Mouse (Mus musculus): ENCODE results near the gene Nyap1. TPM values are rescaled to one million over a fixed set of nuclear protein-coding genes. Genes with fewer than 3 reads are reported as not detected.

The Nyap1 gene
- total RNA-seq, 2 experiments from 2014 or later = 78.5 to 83.4 TPM

DNA sequence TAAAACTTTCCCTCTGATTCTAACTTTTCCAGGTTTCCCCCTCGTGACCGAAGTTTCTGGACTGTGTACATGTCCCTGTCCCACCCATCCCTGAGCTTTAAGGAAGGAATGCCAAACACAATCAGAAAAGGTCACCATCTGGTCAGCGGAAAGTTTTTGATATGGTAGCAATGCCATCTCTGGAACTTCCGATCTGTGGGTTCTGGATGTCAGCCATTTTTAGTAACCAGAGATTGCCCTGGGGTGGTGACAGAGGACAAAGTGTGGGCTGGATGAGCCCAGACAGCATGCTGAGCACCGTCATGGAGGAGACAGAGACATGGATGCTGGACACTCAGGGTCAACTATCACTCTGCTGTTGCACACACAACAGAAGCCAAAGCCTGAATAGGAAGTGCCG, 22.3 kb downstream of the Nyap1 start:
- intact Hi-C loops (cut with DNase I) = no loop called here
- no peak for DNase-seq (ENCODE audit: low spot score in 2 of 2)

DNA sequence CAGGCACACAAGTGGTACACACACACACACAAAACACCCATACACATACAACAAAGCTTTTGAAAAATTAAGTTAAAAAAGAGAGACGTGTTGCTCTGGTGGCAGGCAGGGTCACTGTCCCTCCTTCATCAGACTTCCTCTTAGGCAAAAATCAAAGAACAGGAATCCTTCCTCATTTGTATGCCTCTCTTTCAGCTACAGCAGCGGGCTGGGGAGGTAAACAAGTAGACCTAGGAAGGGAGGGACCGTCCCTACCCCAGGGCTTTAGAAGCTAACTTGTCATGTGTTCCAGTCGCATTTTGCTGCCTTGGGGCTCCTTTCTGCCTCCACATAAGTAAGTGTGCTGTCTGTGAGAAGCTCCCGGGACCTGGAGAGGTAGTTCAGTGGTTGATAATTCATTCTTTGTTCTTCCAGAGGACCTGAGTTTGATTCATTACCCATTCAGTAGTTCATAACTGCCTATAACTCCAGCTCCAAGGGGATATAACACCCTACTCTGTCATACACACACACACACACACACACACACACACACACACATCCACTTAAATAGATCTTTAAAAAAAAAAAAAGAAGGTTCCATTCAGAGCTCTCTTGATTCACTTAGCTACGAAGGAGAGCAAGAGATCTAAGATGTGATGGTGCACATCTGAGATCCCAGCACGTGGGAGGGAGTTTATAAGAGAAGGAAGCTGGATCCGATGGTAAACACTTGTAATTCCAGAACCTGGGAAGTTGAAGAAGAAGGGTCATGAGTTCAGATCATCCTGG, 23.2 kb downstream of the Nyap1 start:
- no peak for DNase-seq (ENCODE audit: low spot score in 2 of 2)
- intact Hi-C loops (cut with DNase I) = no loop called here

DNA sequence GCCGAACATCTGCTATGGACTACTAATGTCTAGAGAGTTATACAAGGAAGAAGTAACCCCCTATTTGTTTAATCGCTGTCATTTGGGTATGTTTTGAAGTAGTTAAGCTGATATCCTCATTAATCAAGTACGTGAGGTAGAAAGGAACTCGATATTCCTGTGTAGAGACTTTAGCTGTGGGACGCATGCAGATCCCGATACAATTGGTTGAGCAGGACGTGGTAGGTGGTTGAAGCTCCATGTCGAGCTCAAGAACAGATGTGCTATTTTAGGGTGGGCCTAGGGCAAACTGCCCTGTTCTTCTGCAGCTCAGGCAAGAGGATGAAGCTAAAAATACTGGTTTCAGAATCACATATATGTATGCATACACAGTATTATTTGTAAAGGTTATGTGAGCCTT, 25.7 kb downstream of the Nyap1 start:
- intact Hi-C loops (cut with DNase I) = no loop called here
- no peak for DNase-seq (ENCODE audit: low spot score in 2 of 2)

DNA sequence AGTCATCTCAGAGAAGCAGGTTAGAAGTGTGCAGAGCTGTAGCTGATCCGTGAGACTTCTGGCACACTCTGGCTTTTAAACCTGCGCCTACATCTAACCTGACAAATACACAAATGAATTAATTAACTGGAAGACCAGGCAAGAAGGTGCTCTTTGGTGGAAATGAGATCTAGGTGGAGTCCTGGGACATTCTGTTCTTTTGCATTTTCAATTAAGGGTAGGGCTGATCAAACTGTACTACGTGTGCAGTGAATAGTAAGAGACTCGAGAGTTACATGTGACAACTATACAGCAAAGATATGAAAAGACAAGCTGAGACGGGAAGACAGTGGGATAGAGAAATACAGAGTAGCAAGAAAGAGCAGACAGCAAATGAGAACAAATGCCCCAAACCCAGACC, 28.0 kb downstream of the Nyap1 start:
- intact Hi-C loops (cut with DNase I) = no loop called here
- DNase-seq (ENCODE audit: low spot score in 2 of 2) = no peak

DNA sequence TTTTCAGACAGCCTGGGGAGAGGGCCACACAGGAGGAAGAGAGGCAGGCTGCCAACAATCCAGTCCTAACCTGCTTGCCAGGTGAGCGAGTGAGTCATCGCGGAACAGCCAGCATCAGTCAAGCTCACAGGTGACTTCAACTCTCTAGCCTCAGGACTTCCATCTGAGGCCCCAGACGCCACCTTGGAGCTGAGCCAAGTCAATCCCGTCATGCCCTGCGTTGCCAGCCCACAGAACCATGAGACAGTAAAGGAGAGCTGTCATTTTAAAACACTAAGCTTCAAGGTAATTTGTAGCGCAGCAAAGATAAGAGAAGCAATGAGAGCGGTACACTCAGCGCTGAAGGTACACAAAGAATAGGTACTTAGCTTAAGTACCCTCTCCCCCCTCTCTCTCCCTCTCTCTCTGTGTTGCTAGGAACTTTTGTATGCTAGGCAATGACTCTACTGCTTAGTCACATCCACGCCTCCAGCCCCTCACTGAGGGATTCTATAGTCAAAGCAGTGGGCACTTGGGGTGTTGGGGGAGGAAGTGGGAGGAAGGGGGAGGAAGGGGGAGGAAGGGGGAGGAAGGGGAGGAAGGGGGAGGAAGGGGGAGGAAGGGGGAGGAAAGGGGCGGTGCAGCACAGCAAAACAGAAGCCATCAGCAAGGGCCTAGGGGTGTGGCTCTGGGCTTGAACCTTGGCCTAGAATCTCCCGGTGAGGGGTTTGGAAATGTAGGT, 34.3 kb downstream of the Nyap1 start:
- intact Hi-C loops (cut with DNase I) = no loop called here
- DNase-seq (ENCODE audit: low spot score in 2 of 2) = peak in 1 of 2 experiments; percentile 40

DNA sequence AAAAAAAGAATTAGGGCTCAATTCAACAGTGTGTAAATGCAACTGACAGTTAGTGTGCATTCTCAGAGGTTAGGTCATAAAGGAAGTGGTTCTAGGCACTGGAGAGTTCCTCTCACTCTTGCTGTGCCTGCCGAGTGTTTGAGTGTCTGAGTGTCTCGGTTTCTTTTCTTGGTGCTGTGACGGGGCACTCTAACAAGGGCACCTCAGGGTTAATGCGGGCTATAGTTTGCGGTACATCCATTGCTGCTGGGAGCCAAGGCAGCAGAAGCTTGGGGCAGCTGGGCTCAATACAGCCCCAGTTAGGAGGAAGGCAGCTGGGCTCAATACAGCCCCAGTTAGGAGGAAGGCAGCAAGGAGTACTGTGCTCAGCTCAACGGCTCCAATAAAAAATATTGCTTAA, 36.2 kb downstream of the Nyap1 start:
- intact Hi-C loops (cut with DNase I) = no loop called here
- DNase-seq (ENCODE audit: low spot score in 2 of 2) = no peak

DNA sequence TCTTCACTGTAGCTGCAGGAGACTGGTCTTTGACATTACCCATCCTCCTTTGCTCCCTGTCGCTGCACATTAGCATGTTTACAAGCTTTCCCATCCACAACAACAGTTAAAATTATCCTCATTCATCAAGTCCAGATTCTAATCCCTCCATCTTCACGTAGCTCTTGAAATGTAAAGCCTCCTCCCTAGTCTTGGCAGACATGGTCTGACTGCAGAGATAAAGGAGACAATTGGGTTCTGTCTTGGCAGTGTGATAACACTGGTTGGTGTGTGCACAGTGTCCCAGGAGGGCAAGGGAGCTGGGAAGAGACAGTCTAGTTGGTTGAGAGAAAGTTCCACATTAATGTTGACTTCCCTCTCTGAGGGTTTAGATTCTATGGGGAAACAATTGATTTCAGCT, 41.6 kb downstream of the Nyap1 start:
- intact Hi-C loops (cut with DNase I) = no loop called here
- no peak for DNase-seq (ENCODE audit: low spot score in 2 of 2)

DNA sequence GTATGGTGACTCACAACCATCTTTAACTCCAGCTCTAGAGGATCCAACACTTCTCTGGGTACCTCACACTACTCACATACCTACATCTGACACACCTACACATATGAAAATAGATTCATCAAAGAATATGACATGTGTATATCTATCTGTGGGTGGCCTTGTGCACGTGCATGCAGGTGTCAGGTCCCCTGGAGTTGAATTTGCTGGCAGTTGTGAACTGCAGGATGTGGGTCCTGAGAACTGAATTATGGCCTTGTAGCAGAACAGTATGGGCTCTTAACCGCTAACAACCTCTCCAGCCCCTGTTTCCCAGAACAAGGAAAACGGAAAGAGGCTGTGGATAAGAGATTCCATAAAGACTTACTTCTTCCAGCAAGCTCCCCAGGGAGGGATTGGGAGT, 42.3 kb downstream of the Nyap1 start:
- intact Hi-C loops (cut with DNase I) = no loop called here
- no peak for DNase-seq (ENCODE audit: low spot score in 2 of 2)

DNA sequence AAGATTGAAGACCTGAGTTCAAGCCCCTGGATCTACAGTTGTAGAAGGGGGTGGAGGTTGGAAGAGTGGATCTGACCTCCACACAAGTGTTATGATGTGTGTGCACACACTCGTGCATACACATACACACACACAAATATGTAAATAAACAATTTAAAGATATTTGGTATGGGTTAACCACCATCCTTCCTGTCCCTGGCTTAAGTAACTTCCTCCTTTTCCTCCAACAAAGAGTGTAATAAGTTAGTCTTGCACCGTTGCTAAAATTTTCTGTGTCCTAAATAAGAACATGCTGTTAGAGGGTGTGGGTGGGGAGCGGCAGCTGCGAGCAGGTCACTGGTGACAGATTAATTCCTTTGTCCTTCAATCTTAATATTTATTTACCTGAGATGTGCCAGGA, 45.5 kb downstream of the Nyap1 start:
- no peak for DNase-seq (ENCODE audit: low spot score in 2 of 2)
- intact Hi-C loops (cut with DNase I) = no loop called here

DNA sequence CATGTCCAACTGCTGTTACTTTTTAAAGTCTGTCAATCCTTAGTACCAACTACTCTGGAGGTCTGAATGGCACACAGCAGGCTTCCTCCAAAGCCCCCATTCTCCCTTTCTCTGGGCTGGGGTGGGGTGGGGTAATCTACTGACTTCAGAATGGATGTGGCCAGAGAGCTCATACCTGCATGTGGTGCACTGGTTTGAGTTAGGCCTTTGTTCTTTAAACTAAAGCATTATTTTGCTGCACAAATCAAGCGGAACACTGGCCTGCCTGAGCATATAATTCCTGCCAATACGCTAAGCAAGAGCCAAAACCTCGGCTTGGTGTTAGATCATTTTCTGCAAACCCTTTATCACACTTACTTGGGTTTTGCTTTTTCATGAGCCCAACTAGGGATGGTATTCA, 46.6 kb downstream of the Nyap1 start:
- no peak for DNase-seq (ENCODE audit: low spot score in 2 of 2)
- intact Hi-C loops (cut with DNase I) = no loop called here

DNA sequence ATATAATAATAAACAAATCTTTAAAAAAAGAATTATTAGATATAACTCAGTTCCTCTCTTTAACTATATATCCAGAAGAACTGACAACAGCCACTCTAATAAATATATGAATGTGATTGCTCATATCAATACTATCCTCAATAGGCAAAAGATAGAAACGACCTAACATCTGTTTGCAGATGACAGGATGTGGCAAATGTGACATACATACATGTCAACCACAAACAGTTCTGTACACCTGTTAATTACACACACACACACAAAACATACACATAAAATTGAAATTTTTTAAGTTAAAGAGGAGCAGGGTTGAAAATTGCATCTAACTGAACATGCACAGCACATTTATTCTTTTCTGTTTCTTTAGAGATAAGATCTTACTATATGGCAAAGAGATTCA, 49.5 kb downstream of the Nyap1 start:
- intact Hi-C loops (cut with DNase I) = no loop called here
- DNase-seq (ENCODE audit: low spot score in 2 of 2) = no peak

DNA sequence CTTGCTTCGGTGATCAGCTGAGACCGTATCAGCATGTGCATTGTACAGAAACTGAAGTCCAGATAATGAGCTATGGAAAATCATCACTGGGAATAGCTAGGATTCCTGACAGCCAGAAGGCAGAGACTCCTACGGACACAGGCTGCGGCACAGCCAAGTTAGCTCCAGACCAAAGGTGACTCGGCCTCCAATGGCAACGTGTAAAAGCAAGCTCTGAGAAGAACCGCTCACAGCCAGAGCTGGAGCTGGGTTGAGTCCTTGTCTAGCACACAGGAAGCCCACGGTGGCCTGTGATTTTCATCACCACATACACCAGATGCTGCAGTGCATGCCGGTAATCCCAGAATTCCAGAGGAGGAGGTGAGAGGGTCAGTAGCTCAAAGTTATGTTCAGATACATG, 50.9 kb downstream of the Nyap1 start:
- DNase-seq (ENCODE audit: low spot score in 2 of 2) = no peak
- intact Hi-C loops (cut with DNase I) = no loop called here

DNA sequence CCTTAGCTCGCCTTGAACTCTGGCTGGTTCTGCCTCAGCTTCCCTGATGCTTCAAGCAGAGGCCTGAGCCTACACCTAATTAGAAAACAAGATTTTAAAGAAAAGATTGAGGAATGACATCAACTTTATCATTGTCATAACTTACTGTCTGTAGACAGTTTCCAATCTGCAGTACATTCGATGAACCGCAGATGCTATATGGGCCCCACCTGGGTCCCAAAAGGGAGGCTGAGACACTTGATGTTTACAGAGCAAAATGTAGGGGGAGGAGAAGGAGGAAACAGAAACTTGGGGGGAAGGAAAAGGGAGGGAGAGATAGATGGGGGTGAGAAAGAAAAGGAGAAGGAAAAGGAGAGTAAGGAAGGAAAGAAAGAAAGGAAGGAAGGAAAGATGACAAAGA, 51.4 kb downstream of the Nyap1 start:
- DNase-seq (ENCODE audit: low spot score in 2 of 2) = no peak
- intact Hi-C loops (cut with DNase I) = no loop called here

DNA sequence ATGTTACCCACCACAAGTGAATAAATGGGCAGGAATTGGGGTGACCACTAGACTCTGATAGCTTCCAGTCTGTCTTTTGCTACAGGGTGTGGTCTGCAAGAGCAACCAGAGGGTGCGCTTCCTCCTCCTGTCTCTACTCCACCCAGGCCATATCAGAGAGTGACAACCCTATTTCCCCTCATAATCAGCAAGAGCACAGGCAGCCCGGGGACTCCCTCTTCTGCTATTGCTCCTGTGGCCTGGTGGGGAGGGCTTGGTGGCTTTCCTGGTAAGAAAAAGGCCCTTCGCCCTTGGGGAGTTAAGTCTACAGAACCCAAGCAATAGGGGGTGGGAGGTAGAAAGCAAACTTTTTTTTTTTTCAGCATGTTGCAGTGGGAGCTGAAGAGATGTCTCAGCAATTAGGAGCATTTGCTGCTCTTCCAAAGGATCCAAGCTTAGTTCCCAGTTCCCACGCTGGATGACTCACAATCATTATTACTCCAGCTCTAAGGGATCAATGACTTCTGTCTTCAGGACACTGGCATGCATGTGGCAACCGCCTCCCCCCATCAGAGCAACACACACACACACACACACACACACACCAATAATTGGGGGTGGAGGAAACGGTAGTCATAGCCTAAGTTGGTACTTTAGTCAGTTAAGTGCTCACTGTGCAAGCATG, 55.1 kb downstream of the Nyap1 start:
- intact Hi-C loops (cut with DNase I) = no loop called here
- DNase-seq (ENCODE audit: low spot score in 2 of 2) = no peak

DNA sequence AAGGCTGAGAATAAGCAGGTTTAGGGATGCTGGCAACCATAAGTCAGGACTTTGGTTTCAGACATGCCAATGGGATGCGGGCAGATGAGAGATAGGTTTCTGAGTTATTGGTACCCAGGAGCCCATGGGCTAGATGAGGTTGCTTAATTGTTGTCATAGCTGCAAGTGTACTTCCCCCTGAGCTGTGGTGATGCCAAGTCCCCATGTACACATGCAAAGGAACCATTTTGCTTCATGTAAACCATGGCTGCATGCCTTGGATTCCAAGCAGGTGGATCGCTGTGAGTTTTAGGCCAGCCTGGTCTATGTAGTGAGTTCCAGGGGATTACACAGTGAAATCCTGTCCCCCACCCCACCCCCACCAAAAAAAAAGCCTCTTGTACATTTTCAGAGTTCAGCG, 55.8 kb downstream of the Nyap1 start:
- DNase-seq (ENCODE audit: low spot score in 2 of 2) = no peak
- intact Hi-C loops (cut with DNase I) = no loop called here

DNA sequence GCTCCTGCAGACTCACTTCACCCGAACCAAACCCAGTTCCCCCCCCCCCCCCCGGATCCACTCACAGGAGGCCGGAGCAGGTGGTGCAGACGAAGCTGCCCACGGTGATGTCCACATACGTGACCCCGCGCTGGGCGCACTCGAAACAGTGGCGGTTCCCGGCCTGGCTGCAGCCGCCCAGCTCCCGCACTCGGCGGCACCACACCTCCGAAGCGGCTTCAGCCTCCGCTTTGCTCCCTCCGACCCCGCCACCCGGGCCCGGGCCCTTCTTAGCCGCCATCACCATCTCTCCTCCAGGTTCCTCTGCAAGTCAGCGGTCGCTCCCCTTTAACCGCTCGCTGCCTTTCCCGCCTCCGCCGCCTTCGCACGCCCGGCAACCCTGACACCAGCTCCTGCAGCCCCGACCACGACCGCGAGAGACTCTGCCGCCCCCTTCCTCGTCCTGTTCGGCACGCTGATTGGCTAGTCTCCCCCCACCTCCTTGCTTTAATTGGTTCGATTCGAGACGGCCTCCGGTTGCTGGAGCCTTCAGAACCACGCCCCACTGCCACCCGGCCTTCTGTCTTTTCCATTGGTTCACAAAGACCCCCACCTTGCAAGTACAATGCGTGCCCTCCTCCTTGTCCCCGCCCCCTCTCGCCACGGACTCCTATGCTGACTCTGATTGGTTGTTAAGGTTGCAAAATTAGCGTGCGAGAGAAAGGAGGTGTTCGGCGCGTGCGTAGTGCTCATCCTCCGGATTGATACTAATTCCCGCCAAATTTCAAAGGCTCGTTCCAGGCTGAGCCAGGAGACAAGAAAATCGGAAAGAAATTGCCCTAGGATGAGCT, 56.9 kb downstream of the Nyap1 start, which contains the start of gene Agfg2:
TSS of gene Agfg2 (minus strand) at position 433 of the 830 bp plus-strand sequence.
- intact Hi-C loops (cut with DNase I) = loop anchor here (5.0 kb wide), 1 partner anchor 53 kb away; no protein-coding TSS in a partner anchor
- peak; percentile 99 to 100 for DNase-seq (ENCODE audit: low spot score in 2 of 2)

DNA sequence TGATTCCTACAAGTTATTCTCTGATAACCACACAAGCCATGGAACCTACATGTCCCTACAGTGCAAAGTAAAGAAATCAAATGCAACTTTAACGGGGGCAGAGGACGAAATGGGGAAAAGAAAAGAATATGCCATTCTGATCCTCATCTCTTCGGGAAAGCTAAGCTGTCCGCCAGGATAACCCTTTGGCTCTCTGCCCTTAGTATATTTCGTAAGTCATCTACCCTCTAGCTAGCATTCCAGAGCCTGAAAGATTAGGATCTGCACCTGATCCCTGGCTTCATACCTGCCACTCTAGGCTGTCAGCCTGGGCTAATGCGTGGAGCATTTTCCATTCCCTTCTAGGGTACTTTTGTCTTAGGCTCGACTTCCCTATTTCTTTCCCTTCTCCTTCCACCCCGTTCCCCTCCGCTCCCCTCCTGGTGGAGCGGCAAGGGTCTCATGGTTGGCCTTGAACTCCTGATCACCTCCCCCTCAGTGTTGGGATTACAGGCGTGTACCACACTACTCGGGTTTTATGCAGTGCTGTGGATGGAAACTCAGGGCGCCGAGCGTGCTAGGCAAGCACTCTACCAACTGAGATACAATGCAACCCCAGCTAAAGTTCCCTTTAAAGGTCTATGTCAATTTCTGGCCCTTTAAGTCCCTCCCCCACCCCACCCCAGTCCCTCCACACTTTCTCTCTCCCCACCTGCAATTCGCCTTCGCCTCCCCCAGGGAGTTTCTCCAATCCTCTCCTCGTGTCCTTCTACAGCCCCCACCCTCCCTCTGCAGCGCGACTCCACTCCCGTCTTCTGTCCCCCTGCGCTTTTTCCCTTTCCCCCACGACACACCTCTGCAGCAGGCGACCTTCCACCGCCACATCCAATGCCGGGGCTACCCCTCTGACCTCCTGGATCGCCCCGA, 57.8 kb downstream of the Nyap1 start:
- peak in 1 of 2 experiments; percentile 38 for DNase-seq (ENCODE audit: low spot score in 2 of 2)
- intact Hi-C loops (cut with DNase I) = loop anchor here (5.0 kb wide), 1 partner anchor 54 kb away; no protein-coding TSS in a partner anchor

DNA sequence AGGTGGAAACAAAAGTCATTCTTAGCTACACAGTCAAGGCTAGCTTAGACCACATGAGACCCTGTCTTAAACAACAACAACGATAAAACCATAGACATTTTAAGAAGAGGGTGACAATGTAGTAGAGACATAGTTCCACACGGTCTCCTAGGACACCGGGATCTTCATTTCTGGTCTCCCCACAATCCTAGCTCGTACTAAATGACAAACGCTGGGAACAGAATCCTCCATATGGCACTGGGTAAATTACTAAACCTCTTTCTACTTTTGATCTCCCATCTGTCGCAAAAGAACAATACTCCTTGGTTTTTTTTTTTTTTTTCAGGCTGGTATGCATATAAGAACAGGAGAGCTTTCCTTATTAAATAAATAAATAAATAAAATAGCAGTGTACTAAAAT, 58.9 kb downstream of the Nyap1 start:
- intact Hi-C loops (cut with DNase I) = loop anchor here (5.0 kb wide), 1 partner anchor 55 kb away; no protein-coding TSS in a partner anchor
- DNase-seq (ENCODE audit: low spot score in 2 of 2) = no peak

All from left cerebral cortex, postnatal 14 days (tissue).